Mouse (Mus musculus) C2C12 (cell line): Measurements from ENCODE around the gene 1700028K03Rik. TPM values are rescaled to one million over a fixed set of nuclear protein-coding genes. Genes with fewer than 3 reads are reported as not detected.

Experiments used
- H3K27me3 ChIP-seq: one replicate; pipeline ENCODE4 v1.6.1; 2011; ENCODE audit not compliant: control insufficient read depth, insufficient read depth, insufficient read length
- H3K36me3 ChIP-seq: one replicate; pipeline ENCODE4 v1.6.1; 2011; ENCODE audit not compliant: control insufficient read depth, insufficient read depth
- H3K4me3 ChIP-seq: one replicate; pipeline ENCODE4 v1.5.1; 2011; ENCODE audit warnings: mild to moderate bottlenecking, control low read depth; ENCODE audit not compliant: poor library complexity, insufficient read depth, severe bottlenecking
- H3K79me2 ChIP-seq: one replicate; pipeline ENCODE4 v1.6.1; 2011; ENCODE audit not compliant: control insufficient read depth, insufficient read depth
- H3K79me3 ChIP-seq: one replicate; pipeline ENCODE4 v1.6.1; 2011; ENCODE audit warnings: low read depth, control low read depth
- H3ac ChIP-seq: one replicate; pipeline ENCODE3; 2011; ENCODE audit warnings: low read depth; ENCODE audit not compliant: control insufficient read depth, insufficient read length
- CTCF ChIP-seq: IDR thresholded peaks from one replicate; pipeline ENCODE4 v1.5.1; 2011; ENCODE audit not compliant: control insufficient read depth, insufficient read depth, insufficient read length
- FOSL1 ChIP-seq: IDR thresholded peaks from one replicate; pipeline ENCODE4 v1.8.0; 2011; ENCODE audit warnings: mild to moderate bottlenecking, low read length; ENCODE audit not compliant: poor library complexity, insufficient read depth, severe bottlenecking
- MAX ChIP-seq: IDR thresholded peaks from one replicate; pipeline ENCODE4 v1.6.1; 2011; ENCODE audit warnings: mild to moderate bottlenecking, control low read depth
- MYOG ChIP-seq: IDR thresholded peaks from one replicate; pipeline ENCODE4 v1.6.1; 2011; ENCODE audit not compliant: control insufficient read depth, insufficient read length; ENCODE audit errors: extremely low read depth
- USF1 ChIP-seq: IDR thresholded peaks from one replicate; pipeline ENCODE4 v1.6.1; 2011; ENCODE audit warnings: low read depth, mild to moderate bottlenecking, control low read depth, moderate library complexity
- polyA plus RNA-seq: library from polyadenylated mRNA; unstranded; fragments of >200 nt; fragmentation: generic; extraction: Trizol; gene quantifications from one replicate; pipeline ENCODE4 v1.2.1, GENCODE M21; 2012; ENCODE audit warnings: missing spikeins

Gene 1700028K03Rik
- polyA plus RNA-seq, 1 experiment, result not detected

GRCm38 (mm10) chr5:107597301-107598077 lies 63.0 kb downstream of the 1700028K03Rik start, which contains the start of the genes Rpap2 and Glmn:
TSS of gene Rpap2 (plus strand) at chr5:107597373.
TSS of gene Glmn (minus strand) at chr5:107597888.
- H3K79me2 ChIP-seq, result peaks cover 20% of the 10 kb centered on the region
- H3ac ChIP-seq, result peak within 1 kb of the TSS; percentile 71
- H3K79me3 ChIP-seq, result no peaks in the 10 kb centered on the region
- peak within 1 kb of the TSS; percentile 57 for H3K4me3 ChIP-seq
- TF ChIP-seq MAX, result no peak
- TF ChIP-seq CTCF, result no peak
- H3K36me3 ChIP-seq, result peaks cover 12% of the 10 kb centered on the region
- H3K27me3 ChIP-seq, result no peaks in the 10 kb centered on the region

GRCm38 (mm10) chr5:107598380-107598779 lies 63.9 kb downstream of the 1700028K03Rik start:
- Histone ChIP-seq H3K79me3 (no peaks in the 10 kb centered on the region), H3K36me3 (peaks cover 21% of the 10 kb centered on the region), H3ac (no peak overlapping the region), H3K79me2 (peaks cover 20% of the 10 kb centered on the region), H3K4me3 (peak overlapping the region; percentile 57), H3K27me3 (no peaks in the 10 kb centered on the region)
- no peak for TF ChIP-seq USF1
- no peak for TF ChIP-seq CTCF
- no peak for TF ChIP-seq MAX
- no peak for TF ChIP-seq FOSL1
- no peak for TF ChIP-seq MYOG

Other genes starting within 250 kb of the 1700028K03Rik start
- 0.20 TPM for gene Tgfbr3, start 245.1 kb upstream of the 1700028K03Rik start, polyA plus RNA-seq
- 0.09 TPM for gene Brdt, start 203.6 kb upstream of the 1700028K03Rik start, polyA plus RNA-seq
- not detected for gene Ephx4, start 132.0 kb upstream of the 1700028K03Rik start, polyA plus RNA-seq
- not detected for gene Lpcat2b, start 103.2 kb upstream of the 1700028K03Rik start, polyA plus RNA-seq
- gene Btbd8, start 96.7 kb upstream of the 1700028K03Rik start, polyA plus RNA-seq, result 0.41 TPM
- gene Gm42669, start 27.1 kb upstream of the 1700028K03Rik start, polyA plus RNA-seq, result 0.04 TPM
- 7.2 TPM for gene Rpap2, start 62.7 kb downstream of the 1700028K03Rik start, polyA plus RNA-seq
- 3.5 TPM for gene Glmn, start 63.2 kb downstream of the 1700028K03Rik start, polyA plus RNA-seq
- gene Gfi1, start 191.3 kb downstream of the 1700028K03Rik start, polyA plus RNA-seq, result 0.09 TPM